Mouse (Mus musculus) cerebellum, postnatal 36 days (tissue): ENCODE measurements around the gene 4930415O20Rik.
"Not testable (repeated sequence)": the region's sequence is repeated elsewhere in the genome, so short reads cannot be mapped to it uniquely, and the experiment has no call there.

ENCODE experiments used
- DNase-seq, 2 experiments: peaks; one replicate each; pipeline ENCODE4 v3.0.0; 2021 to 2022; ENCODE audit warnings: mixed read lengths in 2 of 2

Gene 4930415O20Rik

GRCm38 (mm10) chr15:98569216-98569615, 1.6 kb upstream of the 4930415O20Rik start:
- no peak for DNase-seq

- no peak for DNase-seq
Measured at GRCm38 (mm10) chr15:98569795-98570365, 924 bp upstream of the 4930415O20Rik start.

- DNase-seq, result no peak
Measured at GRCm38 (mm10) chr15:98573293-98573692, 2.5 kb downstream of the 4930415O20Rik start.

- no peak for DNase-seq
Measured at GRCm38 (mm10) chr15:98579310-98579709, 8.5 kb downstream of the 4930415O20Rik start.

GRCm38 (mm10) chr15:98579795-98580464, 9.1 kb downstream of the 4930415O20Rik start:
- peak; percentile 77 to 86 for DNase-seq

GRCm38 (mm10) chr15:98582410-98582809, 11.6 kb downstream of the 4930415O20Rik start:
- DNase-seq, result no peak

- no peak for DNase-seq
Measured at GRCm38 (mm10) chr15:98582996-98583395, 12.2 kb downstream of the 4930415O20Rik start.

- DNase-seq, result no peak
Measured at GRCm38 (mm10) chr15:98585421-98585820, 14.6 kb downstream of the 4930415O20Rik start.

- DNase-seq, result not testable (repeated sequence)
Measured at GRCm38 (mm10) chr15:98586141-98586540, 15.3 kb downstream of the 4930415O20Rik start.

- no peak for DNase-seq
Measured at GRCm38 (mm10) chr15:98587751-98588150, 16.9 kb downstream of the 4930415O20Rik start.

- peak in 1 of 2 experiments; percentile 0 for DNase-seq
Measured at GRCm38 (mm10) chr15:98589640-98590336, 19.0 kb downstream of the 4930415O20Rik start.

- DNase-seq, result no peak
Measured at GRCm38 (mm10) chr15:98591396-98591795, 20.6 kb downstream of the 4930415O20Rik start.

GRCm38 (mm10) chr15:98594193-98594592, 23.4 kb downstream of the 4930415O20Rik start:
- DNase-seq, result no peak

GRCm38 (mm10) chr15:98595049-98595448, 24.2 kb downstream of the 4930415O20Rik start:
- DNase-seq, result no peak

GRCm38 (mm10) chr15:98596609-98597008, 25.8 kb downstream of the 4930415O20Rik start:
- DNase-seq, result no peak

GRCm38 (mm10) chr15:98600036-98600709, 29.4 kb downstream of the 4930415O20Rik start:
- DNase-seq, result no peak

- no peak for DNase-seq
Measured at GRCm38 (mm10) chr15:98601832-98602190, 31.0 kb downstream of the 4930415O20Rik start.

- DNase-seq, result no peak
Measured at GRCm38 (mm10) chr15:98602191-98602881, 31.5 kb downstream of the 4930415O20Rik start.

- no peak for DNase-seq
Measured at GRCm38 (mm10) chr15:98602921-98603458, 32.2 kb downstream of the 4930415O20Rik start.

GRCm38 (mm10) chr15:98604041-98604575, 33.3 kb downstream of the 4930415O20Rik start:
- no peak for DNase-seq

GRCm38 (mm10) chr15:98606051-98606536, 35.3 kb downstream of the 4930415O20Rik start:
- no peak for DNase-seq

GRCm38 (mm10) chr15:98606739-98607138, 35.9 kb downstream of the 4930415O20Rik start:
- no peak for DNase-seq
